Mouse (Mus musculus): ENCODE data around the gene Emx1. TPM values are rescaled to one million over a fixed set of nuclear protein-coding genes. Genes with fewer than 3 reads are reported as not detected.

Gene Emx1
- total RNA-seq, 2 experiments from 2014 or later: not detected

DNA sequence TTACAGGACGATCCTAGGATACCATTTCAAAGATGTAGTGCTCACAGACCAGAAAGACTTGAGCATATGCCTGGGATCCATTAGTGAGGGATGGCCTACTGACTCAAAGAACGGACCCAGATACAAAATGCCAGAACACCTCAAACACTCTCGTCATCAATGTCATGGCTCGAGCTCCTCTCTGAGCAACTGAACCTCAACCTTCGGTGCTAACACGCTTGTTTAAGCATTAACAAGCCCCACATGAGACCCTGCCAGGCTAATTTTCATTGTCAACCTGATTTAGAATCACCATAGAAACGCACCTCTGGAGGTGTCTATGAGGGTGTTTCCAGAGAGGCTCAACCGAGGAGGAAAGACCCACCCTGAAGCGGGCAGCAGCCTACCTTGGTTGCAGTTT, 62.6 kb downstream of the Emx1 start:
- no peak for TF ChIP-seq CTCF (IDR thresholded peaks at IDR 0.05)
- H3K4me3 ChIP-seq: no peak overlapping the region
- DNase-seq: no peak
- intact Hi-C loops (cut with DNase I): no loop called here
- H3K27ac ChIP-seq: peak overlapping the region; percentile 91

DNA sequence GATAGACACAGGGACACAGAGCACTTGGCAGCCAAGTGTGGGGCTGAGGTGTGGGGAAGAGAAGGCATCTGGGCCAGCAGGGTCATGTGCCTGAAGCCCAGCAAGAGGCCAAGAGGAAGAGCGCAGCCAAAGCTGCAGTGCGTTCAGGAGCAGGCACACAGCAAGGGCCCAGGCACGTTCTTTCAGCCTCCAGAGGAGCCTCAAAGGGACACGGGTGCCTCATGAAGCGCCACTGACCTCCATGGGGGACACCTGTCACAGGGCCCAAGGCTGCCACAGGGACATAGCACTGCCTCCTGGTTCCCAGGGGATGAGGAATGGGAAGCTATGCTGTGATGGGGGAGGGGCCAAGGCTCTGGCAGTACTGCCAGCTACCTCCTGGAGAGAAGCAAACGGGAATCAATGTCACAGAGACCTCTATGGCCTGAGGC, 63.6 kb downstream of the Emx1 start:
- H3K27ac ChIP-seq: peak overlapping the region; percentile 91
- TF ChIP-seq CTCF (IDR thresholded peaks at IDR 0.05): no peak
- H3K4me3 ChIP-seq: no peak overlapping the region
- intact Hi-C loops (cut with DNase I): no loop called here
- peak; percentile 87 for DNase-seq

DNA sequence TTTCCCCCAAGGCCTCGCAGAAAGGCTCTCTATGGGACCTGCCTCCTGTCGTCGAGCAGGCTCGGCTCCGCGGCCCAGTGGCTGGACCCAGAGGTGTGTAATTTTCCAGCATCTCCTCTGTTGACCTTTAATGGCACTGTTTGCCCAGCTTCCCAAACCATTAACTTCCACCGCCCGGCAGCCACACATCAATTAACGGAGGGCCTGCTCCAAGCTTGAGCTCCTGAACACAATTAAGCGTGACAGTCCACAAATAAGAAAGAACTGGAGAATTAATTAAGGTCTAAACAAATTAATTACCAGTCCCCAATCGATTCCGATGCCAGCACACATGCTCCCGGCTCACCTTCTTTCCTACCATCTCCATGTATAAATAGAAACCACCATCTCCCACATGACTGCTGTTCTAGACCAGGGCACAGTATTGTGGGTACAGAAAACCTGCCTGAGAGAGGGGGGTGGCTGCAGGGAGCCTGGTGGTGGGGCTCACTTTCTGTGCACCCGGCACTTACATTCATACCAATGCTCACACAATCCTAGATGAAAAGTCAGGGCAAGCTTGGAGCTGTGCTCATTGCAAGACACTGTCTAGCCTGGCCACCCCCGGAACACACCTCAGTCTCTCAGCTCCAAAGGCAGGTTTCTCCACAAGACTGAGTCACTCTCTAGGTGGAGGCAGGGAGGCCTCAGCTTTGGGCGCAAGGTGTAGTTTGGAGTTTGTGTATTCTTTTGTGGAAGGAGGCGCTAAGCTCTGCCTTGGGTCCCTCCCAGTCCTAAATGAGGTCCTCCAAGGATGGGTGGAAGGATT, 65.2 kb downstream of the Emx1 start:
- intact Hi-C loops (cut with DNase I): no loop called here
- no peak for TF ChIP-seq CTCF (IDR thresholded peaks at IDR 0.05)
- no peak overlapping the region for H3K4me3 ChIP-seq
- no peak for DNase-seq
- peak overlapping the region; percentile 91; the same call in 1 of the 2 replicates for H3K27ac ChIP-seq

DNA sequence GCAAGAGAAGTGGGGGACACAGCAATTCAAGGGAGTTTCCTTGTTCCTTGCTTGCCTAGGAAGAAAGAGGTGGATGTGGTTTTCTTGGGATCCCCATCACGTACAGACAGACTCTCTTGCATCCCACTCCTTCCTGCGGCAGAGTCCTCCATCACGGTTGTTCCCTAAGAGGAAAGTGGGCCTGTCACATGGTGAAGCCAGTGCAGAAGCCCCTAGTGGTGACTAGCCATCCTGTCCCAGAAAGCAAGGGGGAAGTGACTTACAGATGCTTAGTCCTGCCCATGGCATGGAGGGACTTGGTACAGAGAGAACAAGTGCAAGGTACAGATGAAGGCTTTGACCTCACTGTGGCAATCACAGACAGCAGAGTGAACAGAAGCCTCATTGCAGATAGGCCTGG, 66.0 kb downstream of the Emx1 start:
- Histone ChIP-seq H3K4me3 (no peak overlapping the region), H3K27ac (peak overlapping the region; percentile 91; the same call in 1 of the 2 replicates)
- DNase-seq: no peak
- no peak for TF ChIP-seq CTCF (IDR thresholded peaks at IDR 0.05)
- intact Hi-C loops (cut with DNase I): no loop called here

Other genes with a start within 250 kb of the Emx1 start
- gene Exoc6b, start 117.9 kb upstream of the Emx1 start, total RNA-seq (2021): 10 to 100 TPM; 14.0 to 16.3 TPM
- gene Spr, start 49.7 kb upstream of the Emx1 start, total RNA-seq (2021): 10 to 100 TPM; 40.7 to 57.9 TPM
- 1 to 10 TPM; 5.9 to 7.3 TPM for gene Sfxn5, start 146.0 kb downstream of the Emx1 start, total RNA-seq (2021)
- gene Rab11fip5, start 187.2 kb downstream of the Emx1 start, total RNA-seq (2021): 10 to 100 TPM; 24.2 to 28.2 TPM
- not detected for gene Noto, start 236.4 kb downstream of the Emx1 start, total RNA-seq (2021)
- gene Smyd5, start 244.6 kb downstream of the Emx1 start, total RNA-seq (2021): 1 to 10 TPM; 8.6 TPM